Mouse (Mus musculus) lung, embryonic 14.5 days (tissue): ENCODE measurements around the gene Ccdc183. TPM values are rescaled to one million over a fixed set of nuclear protein-coding genes. Genes with fewer than 3 reads are reported as not detected.

Source experiments
- ATAC-seq: fragments of 200-750 bp; cut with Nextera tagmentation; 2 replicates; pipeline ENCODE4 v1.8.0; 2017; ENCODE audit warnings: mild to moderate bottlenecking, moderate TSS enrichment, moderate library complexity; ENCODE audit not compliant: insufficient read depth
- DNase-seq: peaks from one replicate; pipeline ENCODE4 v3.0.0-alpha.2; 2015
- H3K27ac ChIP-seq: fragments of 300-500 bp; sonication (generic); 2 replicates; pipeline ENCODE4 v1.5.1; 2014; ENCODE audit warnings: low read depth, mild to moderate bottlenecking, moderate library complexity
- H3K27me3 ChIP-seq: fragments of 300-500 bp; sonication (generic); 2 replicates; pipeline ENCODE4 v1.6.1; 2014; ENCODE audit warnings: low read length, control low read depth; ENCODE audit not compliant: insufficient read depth
- H3K36me3 ChIP-seq: fragments of 300-500 bp; sonication (generic); 2 replicates; pipeline ENCODE4 v1.6.1; 2014; ENCODE audit warnings: control low read depth; ENCODE audit not compliant: insufficient read depth
- H3K4me1 ChIP-seq: fragments of 300-500 bp; sonication (generic); 2 replicates; pipeline ENCODE4 v1.6.1; 2014; ENCODE audit warnings: antibody characterized with exemption, control low read depth; ENCODE audit not compliant: insufficient read depth
- H3K4me2 ChIP-seq: fragments of 300-500 bp; sonication (generic); 2 replicates; pipeline ENCODE4 v1.6.1; 2014; ENCODE audit warnings: mild to moderate bottlenecking
- H3K4me3 ChIP-seq: fragments of 300-500 bp; sonication (generic); 2 replicates; pipeline ENCODE4 v1.5.1; 2014; ENCODE audit warnings: low read depth, low read length
- H3K9ac ChIP-seq: fragments of 300-500 bp; sonication (generic); 2 replicates; pipeline ENCODE4 v1.6.1; 2014
- H3K9me3 ChIP-seq: fragments of 300-500 bp; sonication (generic); 2 replicates; pipeline ENCODE4 v1.6.1; 2016; ENCODE audit warnings: low read depth, low read length, control low read depth
- CTCF ChIP-seq: IDR thresholded peaks from 2 replicates; pipeline ENCODE4 v1.5.1; 2016; ENCODE audit warnings: antibody characterized with exemption, low read depth
- WGBS: fragments of 180-500 bp; shearing (Covaris S2); extraction: QIAGEN DNeasy Blood & Tissue Kit; methylation state at CpG from one replicate; pipeline ENCODE4 v1.1.7; 2014; 5-methylcytosine and 5-hydroxymethylcytosine counted together
- polyA plus RNA-seq: library from polyadenylated mRNA; unstranded; fragments of >200 nt; fragmentation: Nextera tagmentation; extraction: Ambion mirVana; gene quantifications from 2 replicates; pipeline ENCODE4 v1.2.1, GENCODE M21; 2014

Gene Ccdc183
- polyA plus RNA-seq, 1 experiment from 2014 or later = 0.28 TPM

- 81% methylated on average over 8 of the region's 8 CpGs for WGBS
- ATAC-seq = no peak
- peaks cover 58% of the 10 kb centered on the region for H3K36me3 ChIP-seq
These were observed 56.9 kb downstream of the Ccdc183 start for GRCm38 (mm10) chr2:25560551-25560950.

GRCm38 (mm10) chr2:25558774-25559173, 58.7 kb downstream of the Ccdc183 start:
- 70% methylated on average over 6 of the region's 6 CpGs for WGBS
- H3K4me2 ChIP-seq = peak overlapping the region; percentile 93

More at GRCm38 (mm10) chr2:25560551-25560950, 56.9 kb downstream of the Ccdc183 start:
- peaks cover 11% of the 10 kb centered on the region for H3K4me1 ChIP-seq
- H3K4me3 ChIP-seq = no peak overlapping the region
- no peak for TF ChIP-seq CTCF
- no peaks in the 10 kb centered on the region for H3K9me3 ChIP-seq
- H3K9ac ChIP-seq = no peak overlapping the region
- H3K27ac ChIP-seq = no peak overlapping the region
- H3K27me3 ChIP-seq = no peaks in the 10 kb centered on the region
- no peak overlapping the region for H3K4me2 ChIP-seq
- DNase-seq = no peak

More at GRCm38 (mm10) chr2:25558774-25559173, 58.7 kb downstream of the Ccdc183 start:
- peak overlapping the region; percentile 84 for H3K9ac ChIP-seq
- H3K4me3 ChIP-seq = peak overlapping the region; percentile 93
- no peak for ATAC-seq
- no peaks in the 10 kb centered on the region for H3K9me3 ChIP-seq
- H3K36me3 ChIP-seq = peaks cover 41% of the 10 kb centered on the region
- no peaks in the 10 kb centered on the region for H3K27me3 ChIP-seq
- TF ChIP-seq CTCF = no peak
- DNase-seq = no peak
- H3K27ac ChIP-seq = no peak overlapping the region
- H3K4me1 ChIP-seq = peaks cover 11% of the 10 kb centered on the region

Other genes with a start within 250 kb of the Ccdc183 start
- 42.0 and 45.5 TPM in 2 replicates for gene Sapcd2, start 245.4 kb downstream of the Ccdc183 start, polyA plus RNA-seq
- gene Entpd2, start 221.8 kb downstream of the Ccdc183 start, polyA plus RNA-seq = 0.92 and 1.2 TPM in 2 replicates
- 19.5 and 20.5 TPM in 2 replicates for gene Npdc1, start 218.3 kb downstream of the Ccdc183 start, polyA plus RNA-seq
- not detected in 2 replicates for gene Fut7, start 194.4 kb downstream of the Ccdc183 start, polyA plus RNA-seq
- gene Abca2, start 189.0 kb downstream of the Ccdc183 start, polyA plus RNA-seq = 3.9 and 4.6 TPM in 2 replicates
- gene Clic3, start 160.8 kb downstream of the Ccdc183 start, polyA plus RNA-seq = 20.0 and 30.2 TPM in 2 replicates
- 15.8 and 23.5 TPM in 2 replicates for gene Paxx, start 156.6 kb downstream of the Ccdc183 start, polyA plus RNA-seq
- 3.3 and 3.4 TPM in 2 replicates for gene Ptgds, start 147.6 kb downstream of the Ccdc183 start, polyA plus RNA-seq
- gene Lcn12, start 123.8 kb downstream of the Ccdc183 start, polyA plus RNA-seq = not detected in 2 replicates
- 75.8 and 77.7 TPM in 2 replicates for gene Fbxw5, start 116.9 kb downstream of the Ccdc183 start, polyA plus RNA-seq
- 3.9 and 5.5 TPM in 2 replicates for gene C8g, start 116.0 kb downstream of the Ccdc183 start, polyA plus RNA-seq
- 34.8 and 35.3 TPM in 2 replicates for gene Traf2, start 70.7 kb downstream of the Ccdc183 start, polyA plus RNA-seq
- gene Edf1, start 59.8 kb downstream of the Ccdc183 start, polyA plus RNA-seq = 282 and 295 TPM in 2 replicates
- 2.2 and 4.1 TPM in 2 replicates for gene Mamdc4, start 42.8 kb downstream of the Ccdc183 start, polyA plus RNA-seq
- 183 and 197 TPM in 2 replicates for gene Phpt1, start 42.5 kb downstream of the Ccdc183 start, polyA plus RNA-seq
- 0.37 TPM in 1 of 2 replicates, not detected in the other for gene Ajm1, start 35.9 kb downstream of the Ccdc183 start, polyA plus RNA-seq
- gene Rabl6, start 9.2 kb downstream of the Ccdc183 start, polyA plus RNA-seq = 75.5 and 85.7 TPM in 2 replicates
- 21.9 and 26.0 TPM in 2 replicates for gene Tmem141, start 4.3 kb upstream of the Ccdc183 start, polyA plus RNA-seq
- 1.8 and 2.9 TPM in 2 replicates for gene Fcna, start 10.4 kb upstream of the Ccdc183 start, polyA plus RNA-seq
- 0.51 and 0.61 TPM in 2 replicates for gene Lcn8, start 35.4 kb upstream of the Ccdc183 start, polyA plus RNA-seq
- gene Lcn5, start 40.3 kb upstream of the Ccdc183 start, polyA plus RNA-seq = not detected in 2 replicates
- gene Lcn6, start 59.1 kb upstream of the Ccdc183 start, polyA plus RNA-seq = not detected in 2 replicates
- not detected in 2 replicates for gene Lcn10, start 65.0 kb upstream of the Ccdc183 start, polyA plus RNA-seq
- not detected in 2 replicates for gene Obp2a, start 82.4 kb upstream of the Ccdc183 start, polyA plus RNA-seq
- gene Bmyc, start 89.1 kb upstream of the Ccdc183 start, polyA plus RNA-seq = 65.3 and 71.9 TPM in 2 replicates
- gene Obp2b, start 119.3 kb upstream of the Ccdc183 start, polyA plus RNA-seq = not detected in 2 replicates
- not detected in 2 replicates for gene Lcn3, start 147.9 kb upstream of the Ccdc183 start, polyA plus RNA-seq
- not detected in 2 replicates for gene Lcn11, start 159.3 kb upstream of the Ccdc183 start, polyA plus RNA-seq
- gene Gm13539, start 164.6 kb upstream of the Ccdc183 start, polyA plus RNA-seq = not detected in 2 replicates
- not detected in 2 replicates for gene Glt6d1, start 198.2 kb upstream of the Ccdc183 start, polyA plus RNA-seq
- gene Lcn9, start 205.5 kb upstream of the Ccdc183 start, polyA plus RNA-seq = not detected in 2 replicates
- not detected in 2 replicates for gene Sohlh1, start 229.6 kb upstream of the Ccdc183 start, polyA plus RNA-seq
- gene Kcnt1, start 246.1 kb upstream of the Ccdc183 start, polyA plus RNA-seq = 0.14 and 0.22 TPM in 2 replicates